Mouse (Mus musculus): ENCODE measurements around the gene Xpr1.
A peak's percentile ranks its signal among the peaks of the same experiment; 100 is the strongest.

The Xpr1 gene

GRCm38 (mm10) chr1:155416701-155417677 lies at the start of gene Xpr1:
Gene Xpr1, minus strand, starts transcription at chr1:155417415.
- peak; percentile 84 for ATAC-seq (ENCODE audit: insufficient number of reproducible peaks, low FRiP score, low TSS enrichment)

GRCm38 (mm10) chr1:155463442-155463841 lies 46.2 kb upstream of the Xpr1 start:
- ATAC-seq (ENCODE audit: insufficient number of reproducible peaks, low FRiP score, low TSS enrichment), result no peak

GRCm38 (mm10) chr1:155462582-155462981 lies 45.4 kb upstream of the Xpr1 start:
- ATAC-seq (ENCODE audit: insufficient number of reproducible peaks, low FRiP score, low TSS enrichment), result no peak

- no peak for ATAC-seq (ENCODE audit: insufficient number of reproducible peaks, low FRiP score, low TSS enrichment)
Observed at GRCm38 (mm10) chr1:155457532-155457931, 40.3 kb upstream of the Xpr1 start.

GRCm38 (mm10) chr1:155453180-155453579 lies 36.0 kb upstream of the Xpr1 start:
- ATAC-seq (ENCODE audit: insufficient number of reproducible peaks, low FRiP score, low TSS enrichment), result peak; percentile 69

- ATAC-seq (ENCODE audit: insufficient number of reproducible peaks, low FRiP score, low TSS enrichment), result no peak
Observed at GRCm38 (mm10) chr1:155448932-155449331, 31.7 kb upstream of the Xpr1 start.

GRCm38 (mm10) chr1:155447277-155447676 lies 30.1 kb upstream of the Xpr1 start:
- no peak for ATAC-seq (ENCODE audit: insufficient number of reproducible peaks, low FRiP score, low TSS enrichment)

GRCm38 (mm10) chr1:155443115-155443514 lies 25.9 kb upstream of the Xpr1 start:
- no peak for ATAC-seq (ENCODE audit: insufficient number of reproducible peaks, low FRiP score, low TSS enrichment)

GRCm38 (mm10) chr1:155442521-155443001 lies 25.3 kb upstream of the Xpr1 start:
- ATAC-seq (ENCODE audit: insufficient number of reproducible peaks, low FRiP score, low TSS enrichment), result no peak; the same call in 1 of the 2 replicates

- ATAC-seq (ENCODE audit: insufficient number of reproducible peaks, low FRiP score, low TSS enrichment), result no peak
Observed at GRCm38 (mm10) chr1:155439551-155439950, 22.3 kb upstream of the Xpr1 start.

GRCm38 (mm10) chr1:155438525-155438924 lies 21.3 kb upstream of the Xpr1 start:
- ATAC-seq (ENCODE audit: insufficient number of reproducible peaks, low FRiP score, low TSS enrichment), result no peak

- ATAC-seq (ENCODE audit: insufficient number of reproducible peaks, low FRiP score, low TSS enrichment), result no peak
Observed at GRCm38 (mm10) chr1:155429304-155429703, 12.1 kb upstream of the Xpr1 start.

- ATAC-seq (ENCODE audit: insufficient number of reproducible peaks, low FRiP score, low TSS enrichment), result no peak
Observed at GRCm38 (mm10) chr1:155427126-155427865, 10.1 kb upstream of the Xpr1 start.

GRCm38 (mm10) chr1:155425743-155426315 lies 8.6 kb upstream of the Xpr1 start:
- ATAC-seq (ENCODE audit: insufficient number of reproducible peaks, low FRiP score, low TSS enrichment), result no peak

- ATAC-seq (ENCODE audit: insufficient number of reproducible peaks, low FRiP score, low TSS enrichment), result no peak
Observed at GRCm38 (mm10) chr1:155425285-155425684, 8.1 kb upstream of the Xpr1 start.

GRCm38 (mm10) chr1:155423801-155424200 lies 6.6 kb upstream of the Xpr1 start:
- no peak for ATAC-seq (ENCODE audit: insufficient number of reproducible peaks, low FRiP score, low TSS enrichment)

GRCm38 (mm10) chr1:155422022-155422421 lies 4.8 kb upstream of the Xpr1 start:
- ATAC-seq (ENCODE audit: insufficient number of reproducible peaks, low FRiP score, low TSS enrichment), result no peak

GRCm38 (mm10) chr1:155416147-155416700 lies 991 bp downstream of the Xpr1 start:
- ATAC-seq (ENCODE audit: insufficient number of reproducible peaks, low FRiP score, low TSS enrichment), result no peak

- no peak for ATAC-seq (ENCODE audit: insufficient number of reproducible peaks, low FRiP score, low TSS enrichment)
Observed at GRCm38 (mm10) chr1:155415421-155415820, 1.8 kb downstream of the Xpr1 start.

- ATAC-seq (ENCODE audit: insufficient number of reproducible peaks, low FRiP score, low TSS enrichment), result no peak
Observed at GRCm38 (mm10) chr1:155412705-155413104, 4.5 kb downstream of the Xpr1 start.

All from cerebellum, adult (tissue).